ENCODE assay signal across 24 mouse cellular contexts in the genomic region with DNA sequence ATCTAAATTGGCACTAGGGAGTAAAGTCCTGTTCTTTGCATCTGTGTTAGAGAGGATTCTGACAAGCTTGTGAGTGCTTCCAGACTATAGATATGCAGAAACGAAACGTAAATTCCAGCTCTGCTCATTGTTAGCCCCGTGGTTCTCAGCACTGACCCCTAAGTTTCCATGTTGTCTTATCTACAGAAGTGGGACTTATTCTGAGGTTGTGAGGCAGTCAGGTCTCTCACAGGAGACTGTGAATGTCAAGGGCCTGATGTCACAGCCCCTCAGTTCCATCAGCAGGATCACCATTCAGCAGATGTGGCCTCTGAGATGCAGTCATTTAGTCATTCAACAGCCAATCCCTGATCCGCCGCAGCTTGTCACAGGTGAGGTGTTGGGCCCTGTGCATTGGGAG.
"Had no signal": no experiment of that assay in that cellular context is flagged by ENCODE, and none has a peak within 500 bp of the region (broad histone marks: within the 10 kb centered on the region; RNA-seq: fewer than 3 reads in every experiment).

No protein-coding gene starts in this region.

- H3K4me2 ChIP-seq: forebrain, embryonic 15.5 days; hindbrain, embryonic 13.5 days; hindbrain, embryonic 15.5 days; kidney, embryonic 15.5 days; limb, embryonic 13.5 days; limb, embryonic 15.5 days; liver, embryonic 12.5 days had no signal

- H3K27ac ChIP-seq: forebrain, embryonic 15.5 days; hindbrain, embryonic 13.5 days; hindbrain, embryonic 15.5 days; hindbrain, postnatal 0 days; kidney, embryonic 15.5 days; kidney, postnatal 0 days; limb, embryonic 13.5 days; limb, embryonic 15.5 days; liver, embryonic 12.5 days; liver, embryonic 14.5 days had no signal

- H3K4me1 ChIP-seq: forebrain, embryonic 15.5 days; hindbrain, embryonic 13.5 days; hindbrain, embryonic 15.5 days; kidney, embryonic 15.5 days; limb, embryonic 13.5 days; limb, embryonic 15.5 days; liver, embryonic 12.5 days had no signal

- H3K4me3 ChIP-seq: forebrain, embryonic 15.5 days; hindbrain, embryonic 13.5 days; hindbrain, embryonic 15.5 days; kidney, embryonic 15.5 days; limb, embryonic 13.5 days; limb, embryonic 15.5 days; liver, embryonic 12.5 days had no signal

- H3K9ac ChIP-seq: forebrain, embryonic 15.5 days; forebrain, postnatal 0 days; hindbrain, embryonic 13.5 days; hindbrain, embryonic 15.5 days; kidney, embryonic 15.5 days; limb, embryonic 13.5 days; limb, embryonic 15.5 days; liver, embryonic 12.5 days; liver, embryonic 14.5 days had no signal

- DNase-seq: forebrain, postnatal 0 days; gastrocnemius, postnatal 14 days; gastrocnemius, postnatal 36 days; heart, postnatal 10 days; kidney, adult 11 months; kidney, adult 2 months; kidney, adult 9 months; kidney, postnatal 14 days; kidney, postnatal 36 days; layer of hippocampus, adult 9-11 months; layer of hippocampus, postnatal 36 days; left cerebral cortex, postnatal 4 days; lung, adult 18-20 months had no signal

- H3K36me3 ChIP-seq: forebrain, embryonic 15.5 days; hindbrain, embryonic 13.5 days; hindbrain, embryonic 15.5 days; kidney, embryonic 15.5 days; limb, embryonic 13.5 days; limb, embryonic 15.5 days; liver, embryonic 12.5 days had no signal

- H3K9me3 ChIP-seq: forebrain, embryonic 15.5 days; hindbrain, embryonic 13.5 days; hindbrain, embryonic 15.5 days; kidney, embryonic 15.5 days; limb, embryonic 13.5 days; limb, embryonic 15.5 days; liver, embryonic 12.5 days had no signal

- H3K27me3 ChIP-seq: forebrain, embryonic 15.5 days; hindbrain, embryonic 13.5 days; hindbrain, embryonic 15.5 days; kidney, embryonic 15.5 days; limb, embryonic 13.5 days; limb, embryonic 15.5 days; liver, embryonic 12.5 days had no signal

- ATAC-seq: forebrain, embryonic 15.5 days; forebrain, postnatal 0 days; hindbrain, postnatal 0 days; intestine, embryonic 16.5 days; liver, embryonic 12.5 days had no signal
